Comparison of ENCODE assay signal across 8 mouse cellular contexts in genomic region chr7:75397559-75397958, GRCm38 (mm10). TPM values are rescaled to one million over a fixed set of nuclear protein-coding genes. Genes with fewer than 3 reads are reported as not detected.
DNase-seq lines count a peak whose midpoint lies in the region; ATAC-seq and TF ChIP-seq lines count a peak whose summit lies in the region.

No protein-coding gene starts in this region.

- peak; percentile 72 for DNase-seq in midbrain, embryonic 11.5 days (ENCODE audit: low spot score, missing footprints)
- no peak for DNase-seq in forebrain, embryonic 10.5 days (ENCODE audit: extremely low spot score, low spot score)
- no peak for DNase-seq in thymus, adult 18-20 months
- DNase-seq in cerebellum, adult 2 months, result no peak

- no peak for TF ChIP-seq POLR2A in cerebellum, adult 2 months (IDR thresholded peaks at IDR 0.05; ENCODE audit: borderline replicate concordance, insufficient read depth, low read length)

- H3K36me3 ChIP-seq in midbrain, embryonic 11.5 days (ENCODE audit: control insufficient read depth, insufficient read depth, low read length), result no peaks in the 10 kb centered on the region
- no peaks in the 10 kb centered on the region for H3K36me3 ChIP-seq in midbrain, embryonic 13.5 days
- H3K36me3 ChIP-seq in kidney, embryonic 15.5 days, result no peaks in the 10 kb centered on the region
- H3K36me3 ChIP-seq in stomach, embryonic 16.5 days (ENCODE audit: control insufficient read depth, insufficient read depth, low read length), result no peaks in the 10 kb centered on the region
- no peaks in the 10 kb centered on the region for H3K36me3 ChIP-seq in forebrain, embryonic 10.5 days (replicated peaks)

- no peaks in the 10 kb centered on the region for H3K9me3 ChIP-seq in midbrain, embryonic 11.5 days (ENCODE audit: control insufficient read depth, low read length)
- H3K9me3 ChIP-seq in midbrain, embryonic 13.5 days, result no peaks in the 10 kb centered on the region
- H3K9me3 ChIP-seq in kidney, embryonic 15.5 days (replicated peaks), result no peaks in the 10 kb centered on the region
- no peaks in the 10 kb centered on the region for H3K9me3 ChIP-seq in stomach, embryonic 16.5 days (replicated peaks; ENCODE audit: control insufficient read depth, low read length)
- H3K9me3 ChIP-seq in forebrain, embryonic 10.5 days, result no peaks in the 10 kb centered on the region

- H3K4me1 ChIP-seq in midbrain, embryonic 11.5 days (ENCODE audit: control insufficient read depth, insufficient read depth, low read length), result no peaks in the 10 kb centered on the region
- no peaks in the 10 kb centered on the region for H3K4me1 ChIP-seq in midbrain, embryonic 13.5 days (replicated peaks)
- H3K4me1 ChIP-seq in kidney, embryonic 15.5 days, result peaks cover 15% of the 10 kb centered on the region
- H3K4me1 ChIP-seq in stomach, embryonic 16.5 days (ENCODE audit: control insufficient read depth, insufficient read depth, low read length), result peaks cover 14% of the 10 kb centered on the region
- H3K4me1 ChIP-seq in forebrain, embryonic 10.5 days, result peaks cover 10% of the 10 kb centered on the region
- H3K4me1 ChIP-seq in cerebellum, adult 2 months (ENCODE audit: control insufficient read depth, insufficient read depth, low read length), result no peaks in the 10 kb centered on the region

- TF ChIP-seq CTCF in cerebellum, adult 2 months (IDR thresholded peaks at IDR 0.05; ENCODE audit: borderline replicate concordance, insufficient read depth, low read depth, low read length), result no peak

- H3K9ac ChIP-seq in midbrain, embryonic 11.5 days (ENCODE audit: low read length), result no peak overlapping the region
- H3K9ac ChIP-seq in midbrain, embryonic 13.5 days (replicated peaks), result no peak overlapping the region
- H3K9ac ChIP-seq in kidney, embryonic 15.5 days, result no peak overlapping the region
- H3K9ac ChIP-seq in stomach, embryonic 16.5 days (ENCODE audit: low read length), result peak overlapping the region; percentile 16; the same call in 1 of the 2 replicates

- no peak overlapping the region for H3K27ac ChIP-seq in midbrain, embryonic 11.5 days (ENCODE audit: low read depth, low read length)
- H3K27ac ChIP-seq in midbrain, embryonic 13.5 days, result no peak overlapping the region
- no peak overlapping the region for H3K27ac ChIP-seq in kidney, embryonic 15.5 days
- peak overlapping the region; percentile 75 for H3K27ac ChIP-seq in stomach, embryonic 16.5 days (ENCODE audit: low read length)
- H3K27ac ChIP-seq in forebrain, embryonic 10.5 days, result no peak overlapping the region
- no peak overlapping the region for H3K27ac ChIP-seq in cerebellum, adult 2 months (ENCODE audit: insufficient read depth, low read length)

- ATAC-seq in midbrain, embryonic 11.5 days (ENCODE audit: low FRiP score), result no peak
- ATAC-seq in midbrain, embryonic 13.5 days, result no peak
- ATAC-seq in common myeloid progenitor, adult 5-6 weeks (replicated peaks; ENCODE audit: low read depth, poor library complexity, severe bottlenecking), result peak; percentile 24; the same call in 1 of the 2 replicates
- peak; percentile 19; the same call in 1 of the 2 replicates for ATAC-seq in kidney, embryonic 15.5 days (replicated peaks; ENCODE audit: low FRiP score)
- ATAC-seq in stomach, embryonic 16.5 days (ENCODE audit: insufficient read depth, low FRiP score), result peak; percentile 78

- H3K4me2 ChIP-seq in midbrain, embryonic 11.5 days, result no peak overlapping the region
- no peak overlapping the region for H3K4me2 ChIP-seq in midbrain, embryonic 13.5 days (replicated peaks)
- no peak overlapping the region for H3K4me2 ChIP-seq in kidney, embryonic 15.5 days
- H3K4me2 ChIP-seq in stomach, embryonic 16.5 days (ENCODE audit: low read depth, low read length), result peak overlapping the region; percentile 22; the same call in 1 of the 2 replicates

- WGBS in midbrain, embryonic 11.5 days, result 37% methylated on average over 7 of the region's 7 CpGs
- 24% methylated on average over 7 of the region's 7 CpGs for WGBS in midbrain, embryonic 13.5 days
- 14% methylated on average over 7 of the region's 7 CpGs for whole genome bisulfite sequencing in kidney, embryonic 15.5 days
- WGBS in stomach, embryonic 16.5 days, result 11% methylated on average over 7 of the region's 7 CpGs
- 40% methylated on average over 7 of the region's 7 CpGs for WGBS in forebrain, embryonic 10.5 days
- 27% methylated on average over 7 of the region's 7 CpGs for WGBS in cerebellum, adult 2 months

- H3K27me3 ChIP-seq in midbrain, embryonic 11.5 days (ENCODE audit: control insufficient read depth, insufficient read depth, low read length), result no peaks in the 10 kb centered on the region
- H3K27me3 ChIP-seq in midbrain, embryonic 13.5 days, result no peaks in the 10 kb centered on the region
- H3K27me3 ChIP-seq in kidney, embryonic 15.5 days, result no peaks in the 10 kb centered on the region
- H3K27me3 ChIP-seq in stomach, embryonic 16.5 days (ENCODE audit: control insufficient read depth, insufficient read depth, low read length), result no peaks in the 10 kb centered on the region
- H3K27me3 ChIP-seq in forebrain, embryonic 10.5 days (ENCODE audit: poor library complexity, severe bottlenecking), result no peaks in the 10 kb centered on the region
- no peaks in the 10 kb centered on the region for H3K27me3 ChIP-seq in cerebellum, adult 2 months (ENCODE audit: control insufficient read depth, insufficient read depth, low read length)

- H3K4me3 ChIP-seq in midbrain, embryonic 11.5 days (ENCODE audit: low read depth, low read length), result no peak overlapping the region
- H3K4me3 ChIP-seq in midbrain, embryonic 13.5 days (replicated peaks), result no peak overlapping the region
- no peak overlapping the region for H3K4me3 ChIP-seq in kidney, embryonic 15.5 days (replicated peaks)
- no peak overlapping the region for H3K4me3 ChIP-seq in stomach, embryonic 16.5 days (replicated peaks; ENCODE audit: low read length)
- H3K4me3 ChIP-seq in forebrain, embryonic 10.5 days, result no peak overlapping the region
- H3K4me3 ChIP-seq in cerebellum, adult 2 months (replicated peaks; ENCODE audit: insufficient read depth, low read depth, low read length), result no peak overlapping the region

RNA-seq across cellular contexts. Expression of gene Akap13, which starts 57.8 kb away (rescaled TPM):
- polyA plus RNA-seq in midbrain, embryonic 11.5 days (2014; fragmentation: Nextera tagmentation; extraction: Ambion mirVana), result 24.3 and 27.4 TPM in 2 replicates
- polyA plus RNA-seq in midbrain, embryonic 13.5 days (2015; fragmentation: Nextera tagmentation; extraction: Ambion mirVana), result 17.1 and 19.2 TPM in 2 replicates
- total RNA-seq in common myeloid progenitor, adult 5-6 weeks (2017), result 275 and 299 TPM in 2 replicates
- 46.1 and 49.7 TPM in 2 replicates for polyA plus RNA-seq in kidney, embryonic 15.5 days (2015; fragmentation: Nextera tagmentation; extraction: Ambion mirVana)
- polyA plus RNA-seq in stomach, embryonic 16.5 days (2015; fragmentation: Nextera tagmentation; extraction: Ambion mirVana), result 34.7 and 39.9 TPM in 2 replicates
- 24.9 and 25.1 TPM in 2 replicates for polyA plus RNA-seq in forebrain, embryonic 10.5 days (2016; fragmentation: Nextera tagmentation; extraction: Ambion mirVana)
- 4.3 and 5.4 TPM in 2 replicates for polyA plus RNA-seq in cerebellum, adult 2 months (2012; rRNA removed)

Comparison
In these comparisons a context has a peak if more than half of its experiments do, and no peak if none do; other contexts are left out.
1. ATAC-seq: peak in common myeloid progenitor, adult 5-6 weeks (single experiment), kidney, embryonic 15.5 days (single experiment) and stomach, embryonic 16.5 days (single experiment); none in midbrain, embryonic 11.5 days (single experiment) and midbrain, embryonic 13.5 days (single experiment).